Mouse (Mus musculus) erythroid progenitor cell, adult 5-6 weeks (primary cell): Measurements from ENCODE around the gene Mapkbp1. TPM values are rescaled to one million over a fixed set of nuclear protein-coding genes. Genes with fewer than 3 reads are reported as not detected.

Experiments used
- ATAC-seq: replicated peaks from 2 replicates; pipeline ENCODE4 v1.8.0; 2016; ENCODE audit warnings: moderate number of reproducible peaks, mild to moderate bottlenecking, moderate TSS enrichment, inconsistent platforms; ENCODE audit not compliant: poor library complexity, low FRiP score, severe bottlenecking
- total RNA-seq, 2 experiments: library from RNA; stranded (forward) in 1 of 2; stranded (reverse) in 1 of 2; fragments of 150-400 nt in 1 of 2; fragments of 186-747, 209-891 nt in 1 of 2; gene quantifications; 2 replicates each; pipeline versions ENCODE4 v1.2.3 to v1.2.4; 2015 to 2017; ENCODE audit warnings: low replicate concordance in 2 of 2

The Mapkbp1 gene
- total RNA-seq, 2 experiments from 2014 or later: 0.42 to 1.2 TPM

GRCm38 (mm10) chr2:120046486-120047310, 74.2 kb downstream of the Mapkbp1 start:
- ATAC-seq: no peak

- no peak for ATAC-seq
Observed at GRCm38 (mm10) chr2:120048173-120048572, 75.7 kb downstream of the Mapkbp1 start.

GRCm38 (mm10) chr2:120049632-120050274, 77.3 kb downstream of the Mapkbp1 start:
- no peak for ATAC-seq

GRCm38 (mm10) chr2:120051405-120051804, 78.9 kb downstream of the Mapkbp1 start:
- ATAC-seq: no peak

- no peak for ATAC-seq
Observed at GRCm38 (mm10) chr2:120054771-120055552, 82.5 kb downstream of the Mapkbp1 start.

DNA sequence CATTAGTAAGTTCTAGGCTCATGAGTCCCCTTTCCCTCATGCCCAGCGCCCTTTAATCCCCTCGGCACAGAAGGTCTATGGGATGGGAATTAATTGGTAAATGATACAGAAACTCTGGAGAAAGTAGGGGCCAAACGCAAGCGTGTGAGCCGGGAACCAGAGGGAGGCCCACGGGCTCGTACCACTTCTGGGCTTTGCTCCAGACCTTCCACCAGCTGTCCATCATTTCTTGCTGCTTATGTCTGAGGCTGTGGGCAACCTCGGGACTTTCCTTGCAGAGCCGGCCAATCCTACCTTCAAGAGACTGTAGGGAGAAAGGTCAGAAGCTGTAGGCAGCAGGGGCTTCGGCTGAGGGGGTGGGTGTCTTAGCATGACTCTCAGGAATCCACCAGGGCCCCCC, 83.4 kb downstream of the Mapkbp1 start:
- no peak for ATAC-seq

GRCm38 (mm10) chr2:120058818-120059217, 86.3 kb downstream of the Mapkbp1 start:
- ATAC-seq: no peak

- ATAC-seq: no peak
Observed at GRCm38 (mm10) chr2:120059466-120059865, 87.0 kb downstream of the Mapkbp1 start.

DNA sequence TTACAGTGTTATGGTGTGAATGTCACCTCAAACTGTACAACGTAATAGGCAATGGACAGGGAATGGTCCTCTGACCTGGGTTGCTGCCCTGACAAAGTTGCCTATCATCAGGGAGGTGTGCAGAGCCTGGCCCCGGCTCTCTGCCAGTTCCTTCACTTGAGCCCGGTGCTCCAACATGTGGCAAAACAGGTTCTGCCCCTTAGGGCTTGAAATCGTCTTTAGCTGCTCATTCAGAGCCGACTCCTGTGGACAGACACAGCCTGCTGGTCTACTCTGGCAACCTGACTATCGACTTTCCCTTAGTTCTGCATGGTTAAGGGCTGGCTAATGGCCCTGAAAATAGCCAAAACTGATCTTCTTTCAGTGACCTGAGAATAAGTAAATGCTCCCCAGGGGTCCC, 87.7 kb downstream of the Mapkbp1 start:
- ATAC-seq: no peak

- ATAC-seq: no peak
Observed at GRCm38 (mm10) chr2:120060651-120061050, 88.2 kb downstream of the Mapkbp1 start.

DNA sequence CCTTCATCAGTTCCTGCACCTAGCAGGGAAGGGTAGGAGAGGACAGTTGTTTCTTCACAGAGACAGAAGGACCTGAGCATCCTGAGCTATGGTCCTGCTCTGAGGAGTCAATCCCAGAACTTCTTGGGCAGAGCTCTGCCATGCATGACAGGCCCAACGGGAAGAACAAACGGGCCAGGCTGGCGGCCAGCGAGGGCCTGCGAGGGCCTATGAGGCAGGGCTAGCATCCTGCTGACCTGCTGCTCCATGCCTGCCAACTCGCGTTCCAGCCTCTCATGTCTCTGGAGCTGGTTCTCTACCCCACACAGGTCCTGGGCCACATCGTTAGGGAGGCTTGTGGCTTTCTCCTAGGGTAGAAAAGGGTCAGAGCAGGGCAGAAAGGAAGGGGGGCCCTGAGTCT, 89.7 kb downstream of the Mapkbp1 start:
- ATAC-seq: no peak

GRCm38 (mm10) chr2:120064639-120065038, 92.1 kb downstream of the Mapkbp1 start:
- ATAC-seq: no peak

- ATAC-seq: no peak
Observed at GRCm38 (mm10) chr2:120065243-120065642, 92.7 kb downstream of the Mapkbp1 start.

DNA sequence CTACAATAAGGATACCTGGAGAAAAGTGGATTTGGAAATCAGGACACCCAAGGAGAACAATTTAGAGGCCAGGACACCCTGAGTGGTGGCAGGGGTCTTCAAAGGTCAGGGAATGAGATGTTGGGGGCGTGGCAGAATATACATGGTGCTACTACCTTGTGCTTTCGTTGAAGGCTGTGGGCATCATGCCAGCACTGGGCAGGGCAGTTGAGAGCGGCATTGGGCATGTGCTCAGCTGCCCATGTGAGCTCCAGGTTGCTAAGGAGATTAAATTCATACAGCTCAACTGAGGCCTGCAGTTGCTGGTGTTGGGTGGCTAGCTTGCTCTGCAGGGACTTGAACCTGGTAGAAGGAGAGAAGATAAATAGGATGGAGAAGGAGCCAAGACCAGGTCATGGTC, 93.7 kb downstream of the Mapkbp1 start:
- no peak for ATAC-seq

GRCm38 (mm10) chr2:120068555-120069465, 96.3 kb downstream of the Mapkbp1 start:
- ATAC-seq: no peak

GRCm38 (mm10) chr2:120069466-120069990, 97.0 kb downstream of the Mapkbp1 start:
- no peak for ATAC-seq

DNA sequence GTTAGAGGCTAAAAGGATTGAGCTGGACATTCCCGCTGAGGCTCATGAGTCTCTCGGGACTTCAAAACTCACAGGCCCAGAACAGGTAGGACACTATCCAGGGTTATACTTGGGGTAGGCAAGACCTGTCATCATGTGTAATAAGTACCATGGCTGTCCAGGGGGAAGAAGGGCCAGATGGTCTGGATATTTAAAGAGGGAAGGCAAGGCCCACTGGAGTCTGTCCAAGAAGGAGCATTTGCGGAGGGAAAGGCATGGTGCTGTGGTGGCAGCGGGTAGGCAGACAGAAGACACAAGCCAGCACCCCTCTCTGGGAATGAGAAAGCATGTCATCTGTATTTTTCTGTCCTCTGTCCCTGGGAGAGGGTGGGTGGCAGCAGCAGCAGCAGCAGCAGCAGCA, 101.6 kb downstream of the Mapkbp1 start:
- no peak for ATAC-seq

DNA sequence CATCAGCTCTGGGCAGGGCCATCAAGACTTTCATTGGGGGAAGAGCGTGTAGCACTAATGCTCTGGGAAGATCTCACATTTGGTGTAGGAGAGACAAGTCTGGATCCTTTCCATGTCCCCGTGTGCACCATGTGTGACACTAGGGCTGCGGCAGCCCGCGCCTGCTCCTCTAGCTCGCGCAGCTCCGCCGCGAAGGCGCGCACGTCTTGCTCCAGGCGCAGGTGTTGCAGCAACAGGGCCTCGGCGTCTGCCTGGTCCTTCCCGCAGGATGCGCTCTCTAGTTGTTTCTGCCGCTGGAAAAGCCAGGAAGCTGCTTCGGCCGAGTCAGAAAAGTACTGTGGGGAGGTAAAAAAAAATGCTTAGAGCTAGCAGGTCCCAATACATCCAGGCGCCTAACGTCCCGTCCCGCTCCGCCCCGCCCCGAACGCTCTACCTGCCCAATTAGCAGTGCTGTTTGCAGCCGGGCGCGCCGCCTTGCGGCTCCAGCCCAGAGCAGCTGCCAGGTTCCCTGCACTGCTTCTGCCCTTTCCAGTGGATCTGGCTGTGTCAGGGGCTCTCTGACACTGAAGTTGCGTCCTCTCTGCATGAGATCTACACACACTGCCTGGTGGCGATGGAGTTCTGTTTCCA, 103.7 kb downstream of the Mapkbp1 start:
- no peak for ATAC-seq
